Mouse (Mus musculus) cerebellum, adult 9-10 months (tissue): ENCODE results near the gene Plpp1.
A peak's percentile ranks its signal among the peaks of the same experiment; 100 is the strongest.

Experiments
- DNase-seq: peaks from one replicate; pipeline ENCODE4 v3.0.0; 2022

Gene Plpp1

DNA sequence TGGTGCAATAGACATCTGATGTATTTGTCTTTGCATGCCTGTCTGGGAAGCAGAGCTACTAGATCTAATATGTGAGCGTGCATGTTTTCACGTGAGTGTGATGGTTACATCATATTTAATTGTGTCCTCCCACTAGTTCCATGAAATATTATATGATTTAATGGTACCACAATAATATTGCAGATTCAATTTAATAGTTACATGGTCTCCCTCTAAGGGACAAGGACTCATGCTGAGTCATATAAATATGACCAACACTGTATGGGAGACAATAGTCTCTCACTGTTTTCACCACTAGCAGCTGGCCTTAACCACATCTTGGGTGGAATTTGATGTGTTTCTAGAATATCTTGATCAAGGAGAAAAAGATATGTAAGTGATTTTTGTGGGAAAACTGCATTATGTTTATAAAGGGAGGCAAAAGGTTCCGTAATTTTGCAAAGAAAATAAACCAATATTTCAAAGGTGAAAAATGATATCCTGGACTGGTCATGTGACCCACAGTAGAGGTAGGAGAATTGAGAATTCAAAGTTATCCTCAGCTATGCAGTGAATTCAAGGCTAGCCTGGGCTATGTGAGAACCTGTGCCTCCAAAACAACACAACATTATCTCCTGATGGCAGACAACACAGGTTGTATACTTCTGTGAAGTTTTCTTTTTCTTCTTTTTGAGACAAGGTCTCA lies 26.5 kb upstream of the Plpp1 start:
- DNase-seq = no peak

DNA sequence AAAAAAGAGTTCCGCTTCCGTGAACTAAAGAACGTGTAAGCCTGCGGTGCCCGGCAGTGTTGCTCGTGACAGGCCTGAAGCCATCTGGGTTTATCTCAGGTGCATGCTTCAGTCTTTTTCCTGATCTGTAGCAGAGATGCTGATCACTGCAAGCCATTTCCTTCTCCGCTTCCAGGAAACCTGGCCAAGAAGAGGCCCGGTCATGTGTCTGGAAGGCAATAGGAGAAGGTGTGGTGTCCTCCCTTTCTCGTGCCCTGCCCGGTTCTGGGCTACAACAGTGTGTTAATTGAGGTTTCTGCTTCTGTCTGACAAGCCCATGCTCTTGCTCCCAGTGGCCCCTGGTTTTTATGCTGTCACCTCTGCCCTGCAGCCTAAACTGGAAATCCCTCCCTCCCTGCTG lies 24.7 kb upstream of the Plpp1 start:
- no peak for DNase-seq

DNA sequence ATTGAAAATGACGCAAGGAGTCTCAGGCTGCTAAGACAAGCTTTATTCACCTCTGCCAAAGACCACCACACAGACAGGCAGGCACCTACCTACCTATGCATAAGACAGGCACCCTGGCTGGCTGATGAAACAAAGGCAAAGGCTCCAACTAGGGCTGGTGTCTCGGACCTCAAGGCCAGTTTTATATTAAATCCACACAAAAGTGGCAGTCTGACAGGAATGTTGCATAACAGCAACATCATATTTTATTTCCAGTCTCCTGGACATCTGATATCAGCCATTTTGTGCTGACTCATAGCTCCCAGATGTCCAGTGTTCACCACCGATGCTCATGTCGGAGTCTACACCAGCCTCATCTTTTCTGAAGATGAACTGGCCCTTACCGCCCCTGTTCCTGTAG lies 22.2 kb upstream of the Plpp1 start:
- no peak for DNase-seq

DNA sequence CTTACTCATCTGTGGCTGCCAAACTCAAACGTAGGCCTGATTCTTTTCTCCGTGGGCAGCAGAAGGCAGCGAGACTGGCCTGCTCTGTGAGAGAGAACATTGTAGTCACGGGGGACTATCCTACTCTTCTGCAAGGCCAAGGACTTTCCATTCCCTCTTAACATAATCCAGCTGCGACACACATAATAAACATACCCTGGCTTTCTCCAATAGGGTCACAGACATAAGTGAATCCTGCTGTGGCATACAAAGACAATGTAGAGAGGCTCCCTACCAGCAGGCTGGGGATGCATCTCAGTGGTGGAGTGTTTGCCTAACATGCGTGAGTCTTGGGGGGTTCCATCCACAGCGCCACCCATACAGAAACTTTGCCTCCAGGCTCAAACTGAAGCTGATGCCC lies 15.3 kb upstream of the Plpp1 start:
- DNase-seq = no peak

DNA sequence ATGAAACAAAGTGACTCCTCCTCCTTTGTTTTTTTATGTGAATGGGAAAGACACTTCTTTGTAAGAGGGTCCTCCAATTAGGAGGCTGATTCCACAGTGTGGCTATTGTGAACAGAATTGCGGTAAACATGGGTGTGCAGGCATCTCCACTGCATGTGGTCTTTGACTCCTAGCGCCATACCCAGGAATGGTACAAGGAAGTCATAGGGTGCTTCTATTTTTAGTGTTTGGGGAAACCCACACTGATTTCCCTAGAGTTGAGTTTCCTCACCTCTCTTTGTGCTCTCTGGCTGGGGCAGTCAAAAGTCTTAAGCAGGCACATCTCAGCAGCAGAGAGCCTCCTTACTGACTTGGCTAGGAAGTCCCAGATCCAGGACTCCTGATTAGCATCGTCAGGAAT lies 14.4 kb upstream of the Plpp1 start:
- no peak for DNase-seq

DNA sequence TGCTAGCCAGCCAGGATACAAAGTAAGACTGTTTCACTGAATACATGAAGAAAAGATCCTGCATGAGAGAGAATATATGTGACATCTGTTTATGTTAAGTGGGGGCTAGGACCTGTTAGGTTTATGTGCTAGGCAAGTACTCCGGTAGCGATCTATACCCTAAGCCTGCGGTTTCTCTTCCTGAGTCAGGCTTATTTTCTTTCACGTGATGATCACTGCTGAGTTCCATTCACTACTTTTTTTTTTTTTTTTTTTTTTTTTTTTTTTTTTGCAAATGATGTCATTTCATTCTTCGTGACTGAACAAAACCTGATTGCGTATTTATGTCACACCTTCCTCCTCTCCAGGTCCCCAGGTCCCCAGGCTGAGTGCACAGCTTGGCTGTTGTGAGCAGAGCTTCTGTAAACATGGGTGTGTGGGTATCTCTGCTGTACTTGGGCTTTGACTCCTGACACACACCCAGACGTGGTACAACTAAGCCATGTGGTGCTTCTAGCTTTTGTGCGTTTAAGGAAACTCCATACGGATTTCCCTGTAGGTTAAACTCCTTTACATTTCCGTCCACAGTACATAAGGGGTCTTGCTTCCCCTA lies 13.6 kb upstream of the Plpp1 start:
- no peak for DNase-seq

DNA sequence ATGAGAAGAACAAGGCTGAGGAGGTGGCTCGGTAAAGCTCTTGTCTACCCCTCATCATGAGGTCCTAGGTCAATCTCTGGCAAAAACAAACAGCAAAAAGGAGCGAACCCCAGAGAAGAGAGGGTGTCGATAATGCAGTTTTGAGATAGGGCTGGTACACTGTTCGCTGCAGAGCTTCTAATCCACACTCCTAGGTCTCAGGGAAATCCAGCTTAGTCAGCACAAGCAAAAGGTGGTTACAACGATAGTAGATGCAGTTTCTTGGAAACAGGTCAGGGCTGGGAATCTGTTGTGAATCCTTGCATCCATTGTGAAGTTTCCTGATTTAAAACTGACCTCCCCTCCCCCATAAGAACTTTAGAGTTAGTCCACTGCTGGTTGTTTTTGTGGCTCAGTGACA lies 9.8 kb upstream of the Plpp1 start:
- DNase-seq = no peak

DNA sequence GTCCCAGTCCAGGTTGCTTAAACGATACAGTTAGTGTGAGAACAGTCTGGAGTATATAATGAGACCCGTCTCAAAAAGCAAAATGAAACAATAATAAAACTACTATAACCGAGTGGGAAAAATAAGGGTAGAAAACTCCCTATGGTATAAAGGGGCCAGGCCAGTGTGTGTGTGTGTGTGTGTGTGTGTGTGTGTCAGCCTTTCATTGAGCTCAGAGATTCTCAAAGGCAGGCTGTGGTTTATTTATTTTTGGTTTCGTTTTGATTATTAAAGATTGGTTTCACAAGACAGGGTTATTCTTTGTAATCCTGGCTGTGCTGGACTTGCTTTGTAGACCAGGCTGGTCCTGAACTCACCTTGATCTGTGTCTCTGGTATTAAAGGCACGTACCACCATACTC lies 8.7 kb upstream of the Plpp1 start:
- DNase-seq = no peak

DNA sequence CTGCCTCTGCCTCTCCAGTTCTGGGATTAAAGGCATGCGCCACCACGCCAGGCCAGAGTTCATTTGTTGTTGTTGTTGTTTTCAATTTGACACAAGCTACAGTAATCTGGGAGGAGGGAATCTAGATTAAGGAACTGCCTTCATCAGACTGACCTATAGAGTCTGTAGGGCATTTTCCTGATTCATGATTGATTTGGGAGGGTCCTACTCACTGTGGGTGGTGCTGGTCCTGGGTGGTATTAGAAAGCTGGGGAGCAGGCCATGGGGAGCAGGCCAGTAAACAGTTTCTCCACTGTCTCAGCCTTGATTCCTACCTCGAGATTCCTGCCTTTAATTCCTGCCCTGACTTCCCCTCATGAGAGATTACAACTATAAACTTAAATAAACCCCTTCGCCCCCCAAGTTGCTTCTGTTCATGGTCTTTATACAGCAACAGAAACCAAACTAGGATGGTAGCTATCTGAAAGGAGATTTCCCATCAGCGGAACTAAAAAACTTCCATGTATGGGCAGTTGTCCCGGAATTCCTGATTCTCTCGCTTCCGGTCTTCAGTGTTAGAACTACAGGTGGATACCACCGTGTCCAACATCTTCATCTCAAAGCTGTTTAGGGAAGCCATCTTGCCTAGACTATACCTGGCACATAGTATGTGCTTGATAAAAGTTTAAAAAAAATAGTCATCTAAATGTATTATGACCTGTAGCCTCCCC lies 2.2 kb upstream of the Plpp1 start:
- DNase-seq = no peak

DNA sequence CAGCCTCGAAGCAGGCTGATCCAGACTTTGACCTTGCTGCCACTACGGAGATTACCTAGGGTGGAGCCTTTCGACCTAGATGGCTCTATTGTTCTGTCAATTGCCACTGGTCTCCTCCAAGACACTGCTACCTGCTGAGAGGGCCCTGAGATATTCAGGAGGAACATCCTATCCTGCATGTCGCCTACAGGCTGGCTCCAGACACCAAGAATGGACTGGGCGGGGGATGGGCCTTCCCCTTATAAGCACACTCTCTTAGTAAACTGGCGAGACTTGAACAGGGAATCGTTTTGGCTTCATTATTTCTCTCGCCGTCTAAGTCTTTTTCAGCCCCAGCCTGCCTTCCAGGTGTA lies 1.7 kb upstream of the Plpp1 start:
- no peak for DNase-seq

DNA sequence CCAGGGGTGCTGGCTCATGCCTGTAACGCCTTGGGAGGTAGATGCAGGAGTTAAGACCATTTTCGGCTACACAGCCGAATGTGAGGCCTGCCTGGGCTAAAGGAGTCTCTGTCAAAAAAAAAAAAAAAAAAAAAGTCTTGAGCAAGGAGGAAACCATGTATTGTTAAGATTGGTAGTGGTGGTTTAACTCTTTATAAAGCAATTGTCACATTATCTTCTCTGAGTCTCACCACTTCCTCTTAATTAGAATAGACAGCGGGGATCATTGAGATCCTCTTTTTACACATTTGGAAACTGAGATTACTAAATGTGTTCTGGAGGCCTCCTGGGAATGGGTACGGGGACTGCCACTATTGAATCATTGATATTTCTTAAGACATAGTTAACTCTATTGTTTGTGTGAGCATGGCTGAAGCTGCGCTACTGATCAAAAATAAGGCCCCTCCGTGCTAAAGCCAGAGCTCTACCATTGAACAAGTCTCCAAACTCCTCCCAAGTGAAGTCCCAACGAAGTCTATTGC lies 811 bp upstream of the Plpp1 start:
- peak; percentile 8 for DNase-seq

DNA sequence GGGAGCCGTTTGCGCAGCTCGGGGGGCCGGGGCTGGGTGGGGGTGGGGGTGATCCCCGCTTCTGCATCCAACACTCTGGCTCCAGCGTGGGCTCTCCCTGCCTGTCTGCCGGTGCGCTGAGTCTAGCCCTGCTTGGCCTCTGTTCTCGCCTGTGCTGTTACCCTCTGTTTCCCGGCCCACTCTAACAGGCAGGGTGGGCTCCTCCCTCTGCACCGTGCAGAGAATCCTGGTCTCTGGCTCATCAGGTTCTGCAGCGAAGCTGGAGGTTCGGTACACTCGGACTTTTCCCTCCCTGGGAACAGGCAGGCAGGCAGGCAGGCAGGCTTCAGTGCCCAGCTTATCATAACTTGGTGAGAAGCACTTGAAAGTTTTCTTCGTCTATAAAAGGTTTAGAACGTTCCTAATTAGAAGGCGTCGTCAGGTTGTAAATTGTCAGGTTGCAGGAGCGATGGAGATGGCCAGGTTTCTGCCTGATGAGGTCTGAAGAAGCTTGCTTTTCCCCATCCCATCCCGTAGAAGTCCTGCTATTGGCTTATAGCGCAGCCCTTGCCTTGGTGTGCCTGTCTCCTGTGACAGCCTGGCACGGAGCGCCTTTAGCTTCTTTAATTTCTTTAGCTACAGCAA lies 901 bp downstream of the Plpp1 start:
- DNase-seq = peak; percentile 30

DNA sequence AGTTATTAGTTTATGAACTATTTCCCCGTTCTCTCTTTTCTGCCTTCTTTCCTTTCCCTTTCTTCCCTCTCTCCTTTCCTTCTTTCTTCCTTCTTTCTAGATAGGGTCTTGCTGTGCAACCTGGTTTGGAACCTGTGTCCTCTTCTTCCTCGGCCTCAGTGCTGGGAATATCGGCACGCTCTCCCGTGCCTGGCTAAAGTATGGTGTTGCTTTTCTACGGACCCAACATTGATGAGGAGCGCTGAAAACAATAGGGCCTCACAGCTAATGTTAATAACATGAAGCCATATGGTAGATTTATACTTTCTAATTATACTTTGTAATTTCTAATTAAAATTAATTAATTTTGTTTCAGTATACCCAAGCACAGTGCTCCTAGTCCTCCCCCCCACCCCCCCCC lies 2.5 kb downstream of the Plpp1 start:
- no peak for DNase-seq

DNA sequence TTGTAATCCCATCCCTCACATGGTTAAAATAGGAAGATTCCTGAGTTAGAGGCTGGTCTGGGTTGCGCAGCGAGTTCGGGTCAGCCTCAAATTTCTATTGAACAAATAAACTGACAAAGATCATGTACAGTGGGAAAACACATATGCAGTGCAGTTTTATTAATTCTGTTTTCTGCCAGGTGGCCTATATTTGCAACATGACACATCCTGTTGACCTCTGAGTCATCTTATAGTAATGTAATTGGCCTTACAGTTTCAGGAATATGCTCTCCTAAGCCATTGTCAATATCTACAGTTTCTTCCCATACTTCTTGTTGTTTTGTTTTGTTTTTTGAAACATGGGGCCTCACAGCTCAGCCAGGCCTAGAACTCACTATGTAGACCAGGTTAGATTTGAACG lies 3.1 kb downstream of the Plpp1 start:
- no peak for DNase-seq

DNA sequence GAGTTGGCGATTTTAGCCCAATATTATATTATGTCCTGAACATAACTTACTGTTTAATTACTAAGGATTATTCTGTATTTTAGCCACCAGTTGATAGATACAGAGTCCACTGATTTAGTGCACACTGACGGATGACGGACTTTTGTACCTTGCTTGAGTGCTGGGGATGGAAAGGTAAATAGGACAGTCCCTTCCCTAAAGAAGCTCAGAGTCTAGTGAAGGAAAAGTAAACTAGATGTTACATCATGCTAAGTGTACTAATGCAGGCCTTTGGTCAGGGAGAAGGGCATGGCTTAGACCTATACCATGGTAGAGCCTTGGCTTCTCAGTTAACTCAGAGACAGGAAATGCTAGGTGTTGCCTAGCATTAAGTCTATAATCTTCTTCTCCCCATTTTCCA lies 4.9 kb downstream of the Plpp1 start:
- no peak for DNase-seq

DNA sequence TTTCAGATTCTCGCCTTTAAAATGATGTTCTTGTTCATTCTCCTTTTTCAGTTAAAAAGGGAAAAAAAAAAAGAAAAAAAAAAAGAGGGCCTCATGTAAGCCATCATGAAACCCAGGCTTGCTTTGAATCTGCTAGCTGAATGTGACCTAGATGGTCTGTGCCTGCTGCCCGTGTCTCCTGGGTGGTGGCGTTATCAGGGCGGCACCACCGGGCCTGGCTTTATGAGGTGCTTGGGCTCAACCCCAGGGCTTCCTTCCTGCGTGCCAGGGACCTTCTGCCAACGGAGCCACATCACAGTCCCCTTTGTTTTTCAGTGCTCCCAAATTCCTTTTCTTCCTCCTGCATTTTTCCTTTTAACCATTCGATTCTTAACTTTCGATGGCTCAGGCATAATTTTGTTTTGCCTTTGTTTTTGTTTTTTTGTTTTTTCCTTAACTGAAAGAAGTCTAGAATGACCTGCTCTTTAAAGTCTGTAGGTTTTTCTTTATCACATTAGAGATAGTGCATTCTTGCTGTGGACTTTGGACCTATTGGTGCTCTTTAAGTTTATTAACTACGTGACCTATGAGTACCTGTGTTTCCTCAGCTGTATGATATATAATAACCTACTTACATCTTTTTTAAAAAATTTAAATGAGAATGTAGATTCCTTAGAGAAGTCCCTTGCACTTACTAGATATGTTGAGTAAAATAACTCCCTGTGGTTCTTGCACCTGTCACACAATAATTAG lies 7.5 kb downstream of the Plpp1 start:
- DNase-seq = no peak

DNA sequence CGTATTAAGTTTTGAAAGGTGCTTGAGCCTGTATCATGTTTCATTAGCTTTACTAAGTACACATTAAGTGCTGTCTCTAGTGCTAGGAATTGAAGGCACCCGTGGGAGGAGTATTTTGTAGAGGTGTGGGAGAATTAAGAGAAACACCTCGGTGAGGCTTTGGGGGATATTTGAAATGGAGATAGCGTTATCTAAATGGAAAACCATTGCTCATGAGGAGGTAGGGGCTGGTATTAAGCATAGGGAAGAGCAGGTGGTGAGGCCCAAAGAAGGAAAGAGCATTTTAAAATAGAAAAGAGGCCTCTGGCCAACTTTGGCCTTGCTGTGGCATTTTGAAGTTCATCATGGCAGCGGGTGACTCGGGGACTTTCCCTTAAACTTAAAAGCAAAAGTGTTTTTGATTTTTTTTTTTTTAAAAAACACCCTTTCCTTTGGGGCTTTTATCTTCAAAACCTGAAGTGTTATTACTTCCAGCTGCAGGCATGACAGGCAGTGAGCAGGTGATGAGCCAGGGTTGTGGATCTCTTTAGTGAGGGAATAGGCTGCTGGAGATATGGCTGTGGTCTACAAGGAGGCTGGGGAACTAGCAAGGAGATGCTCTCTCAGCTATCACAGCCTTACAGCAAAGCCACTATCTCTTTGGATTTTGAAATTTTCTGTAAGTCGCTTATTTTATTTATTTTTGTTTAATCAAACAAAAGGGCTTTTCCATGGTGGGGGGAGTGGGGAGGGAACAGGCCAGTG lies 9.1 kb downstream of the Plpp1 start:
- no peak for DNase-seq

DNA sequence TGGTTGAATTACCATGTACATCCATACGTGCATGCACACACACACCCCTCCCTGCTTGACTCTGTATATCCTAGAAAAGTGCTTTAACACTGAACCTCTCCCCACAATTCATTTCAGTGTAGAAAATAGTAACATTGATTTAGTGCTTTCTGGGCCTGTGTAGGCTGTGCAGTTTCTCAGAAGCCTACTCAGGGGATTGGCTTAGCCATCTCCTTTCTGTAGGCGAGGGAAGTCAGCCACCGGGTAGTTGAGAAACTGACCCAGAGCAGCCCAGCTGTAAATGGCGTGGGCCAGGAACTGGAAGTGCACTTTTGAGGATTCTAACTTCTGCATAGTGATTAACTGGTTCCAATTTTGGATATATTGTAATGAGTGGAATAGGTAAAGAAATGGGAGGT lies 9.7 kb downstream of the Plpp1 start:
- no peak for DNase-seq

DNA sequence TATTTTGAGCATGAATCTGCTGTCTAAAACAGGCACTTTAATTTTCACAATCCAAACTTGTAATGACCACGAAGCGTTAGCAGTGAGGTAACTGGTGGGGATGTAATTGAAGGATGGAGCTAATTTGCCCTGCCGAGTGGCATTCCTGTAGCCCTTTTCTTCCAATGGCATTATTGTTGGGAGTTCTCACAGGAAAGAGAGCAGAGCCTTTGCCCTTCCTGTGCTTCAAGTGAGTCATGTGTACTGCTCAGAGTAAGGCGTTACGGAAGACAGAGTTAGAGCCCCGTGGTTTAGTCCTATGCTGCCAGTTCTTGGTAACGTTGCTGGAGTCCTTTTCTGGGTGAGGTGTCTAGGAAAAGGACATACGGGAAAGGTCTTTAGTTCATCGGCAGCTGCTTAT lies 10.2 kb downstream of the Plpp1 start:
- DNase-seq = no peak

DNA sequence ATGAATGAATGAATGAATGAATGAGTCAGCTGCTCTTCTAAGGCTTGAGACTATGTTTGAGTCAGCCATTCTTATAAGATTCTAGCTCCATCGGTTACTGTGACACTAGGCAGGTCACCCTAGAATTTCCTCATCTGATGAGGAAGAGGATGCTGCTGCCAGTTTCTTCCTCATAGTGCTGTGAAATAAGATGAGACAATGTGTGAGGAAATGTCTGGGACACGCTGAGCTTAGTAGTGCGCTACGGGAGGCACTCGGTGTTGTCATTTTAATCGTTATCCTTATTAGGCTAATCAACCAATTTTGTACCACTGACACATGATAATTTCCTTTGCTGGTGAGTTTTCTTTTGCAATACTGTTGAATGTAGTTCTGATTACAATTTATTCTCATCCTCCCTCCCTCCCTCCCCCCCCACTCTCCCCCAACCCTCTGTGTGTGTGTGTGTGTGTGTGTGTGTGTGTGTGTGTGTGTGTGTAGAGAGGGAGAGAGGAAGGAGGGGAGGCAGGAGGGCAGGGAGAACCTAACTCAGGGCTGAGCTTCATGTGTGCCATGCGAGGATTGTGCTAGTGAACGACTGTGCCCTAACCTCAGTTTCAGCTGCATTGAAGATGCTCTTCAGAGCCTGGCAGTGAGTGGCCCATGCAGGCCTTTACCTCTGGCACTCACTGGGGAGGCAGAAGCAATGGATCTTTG lies 11.3 kb downstream of the Plpp1 start:
- DNase-seq = no peak

DNA sequence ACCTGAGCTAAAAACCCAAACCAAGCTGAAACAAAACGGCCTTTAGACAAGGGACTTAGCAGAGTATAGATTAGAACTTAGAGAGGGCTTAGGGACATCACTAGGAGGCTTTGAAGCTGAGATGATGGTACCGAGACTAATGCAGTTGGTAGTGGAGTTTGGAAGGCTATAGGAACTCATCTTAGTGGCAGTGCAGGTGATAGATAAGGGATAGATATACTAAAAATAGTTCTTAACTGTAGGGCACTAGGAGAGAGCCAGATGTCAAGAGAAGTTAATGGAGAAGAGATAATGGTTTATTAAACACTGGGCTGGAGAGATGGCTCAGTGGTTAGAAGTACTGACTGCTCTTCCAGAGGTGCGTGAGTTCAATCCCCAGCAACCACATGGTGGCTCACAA lies 15.4 kb downstream of the Plpp1 start:
- DNase-seq = no peak

DNA sequence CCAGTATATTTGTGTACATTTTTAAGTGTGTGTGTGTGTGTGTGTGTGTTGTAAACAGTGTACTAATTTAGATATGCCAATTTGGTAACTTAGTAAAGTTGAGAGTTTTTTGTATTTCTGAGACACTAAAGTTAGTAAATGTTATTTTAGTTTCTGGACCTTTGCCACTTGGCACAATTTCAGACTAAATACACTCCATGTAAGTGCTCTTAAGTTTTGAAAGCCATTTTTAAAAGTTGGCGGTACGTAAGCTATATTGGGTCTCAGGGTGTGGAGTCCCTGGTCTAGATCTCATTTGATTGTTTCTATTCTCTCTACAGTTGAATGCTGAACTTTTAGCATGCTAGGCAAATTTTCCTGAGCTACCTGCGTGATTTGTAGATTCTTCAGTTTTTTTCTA lies 17.5 kb downstream of the Plpp1 start:
- no peak for DNase-seq
